Mouse (Mus musculus): ENCODE measurements at regions not wholly inside any gene's neighbourhood (a gene's known extent, or its start where the extent isn't known, plus 50 kb on each side); places are given as distances from the start of the nearest gene placed in this dataset.

DNA sequence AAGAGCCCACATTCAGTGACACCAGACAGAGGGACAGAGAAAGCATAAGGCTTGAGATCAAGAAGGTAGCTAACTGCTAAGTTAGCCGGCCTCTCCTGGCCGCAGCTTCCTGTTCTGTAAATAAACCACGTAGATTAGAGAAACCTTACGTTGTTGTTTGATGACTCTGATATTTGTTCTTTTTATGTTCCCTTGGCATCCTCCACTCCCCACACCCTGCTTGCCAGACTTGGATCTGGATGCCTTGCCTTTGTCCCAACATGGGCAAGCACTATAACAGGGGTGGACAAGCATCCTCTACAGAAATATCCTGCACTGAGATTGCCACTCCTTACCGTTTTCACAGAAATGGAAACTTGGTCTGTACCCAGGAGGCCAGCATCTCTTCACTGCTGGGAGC is 661.4 kb downstream of the Zfp706 start:
- no peak for DNase-seq

DNA sequence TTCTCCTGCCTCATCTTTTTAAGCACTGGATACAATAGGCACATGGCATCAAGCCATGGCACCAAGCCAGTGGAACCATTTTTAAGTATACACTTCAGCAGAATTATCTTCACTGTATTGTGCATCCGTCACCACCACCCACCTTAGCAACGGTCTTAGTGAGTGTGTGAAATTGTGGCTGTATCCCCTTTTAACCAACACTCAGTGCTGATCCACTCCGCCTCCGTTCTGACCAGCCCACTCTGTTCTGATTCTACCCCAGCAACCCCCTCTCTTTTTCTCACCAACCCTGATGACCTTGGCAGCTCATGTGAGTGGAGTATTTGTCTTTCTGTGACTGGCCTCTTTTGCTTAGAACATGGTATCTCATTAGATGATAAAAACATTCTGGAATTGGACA is 662.2 kb downstream of the Zfp706 start:
- no peak for DNase-seq

DNA sequence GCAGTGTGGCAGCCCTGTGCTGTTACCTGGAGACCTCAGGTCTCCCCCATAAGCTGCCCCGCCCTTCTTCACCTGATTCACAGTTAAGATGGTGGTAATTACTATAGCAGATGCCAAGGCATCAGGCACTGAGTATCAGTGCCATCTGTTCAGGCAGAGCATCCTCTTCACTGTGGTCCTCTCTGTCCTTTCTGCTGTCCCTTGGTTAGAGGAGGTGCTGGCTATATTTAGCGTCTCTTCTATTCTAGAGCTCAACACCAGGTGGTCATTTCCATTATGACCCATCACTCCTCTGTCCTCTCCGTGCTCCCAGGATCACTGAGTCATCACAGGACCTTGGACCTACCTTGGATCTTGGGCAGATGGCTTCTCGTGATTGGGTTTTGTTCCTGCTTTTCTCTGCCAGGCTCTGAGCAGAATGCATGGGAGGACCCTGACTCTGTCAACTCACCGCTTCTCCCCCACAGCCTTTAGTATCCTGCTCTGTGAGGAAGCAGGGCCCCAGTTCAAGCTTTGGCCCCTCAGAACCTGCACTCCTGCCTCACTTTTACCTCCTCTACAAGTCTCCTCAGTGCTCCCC is 667.5 kb downstream of the Zfp706 start:
- DNase-seq: peak; percentile 46 to 67

DNA sequence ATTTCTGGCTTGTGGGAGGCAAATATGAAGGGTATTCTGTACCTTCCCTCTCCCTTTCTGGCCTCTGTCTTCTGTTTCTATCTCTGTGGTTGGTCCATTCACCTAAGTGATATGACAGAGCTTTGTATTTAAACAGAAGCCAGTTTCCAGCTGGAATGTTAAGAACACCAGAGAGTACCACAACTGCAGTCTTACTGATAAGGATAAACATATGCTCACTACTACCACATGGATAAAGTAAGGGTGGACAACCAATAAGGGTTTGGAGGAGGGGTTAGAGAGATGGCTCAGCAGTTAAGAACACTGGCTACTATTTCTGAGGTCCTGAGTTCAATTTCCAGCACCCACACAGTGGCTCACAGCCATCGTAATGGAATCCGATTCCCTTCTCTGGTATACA is 668.8 kb downstream of the Zfp706 start:
- no peak for DNase-seq

DNA sequence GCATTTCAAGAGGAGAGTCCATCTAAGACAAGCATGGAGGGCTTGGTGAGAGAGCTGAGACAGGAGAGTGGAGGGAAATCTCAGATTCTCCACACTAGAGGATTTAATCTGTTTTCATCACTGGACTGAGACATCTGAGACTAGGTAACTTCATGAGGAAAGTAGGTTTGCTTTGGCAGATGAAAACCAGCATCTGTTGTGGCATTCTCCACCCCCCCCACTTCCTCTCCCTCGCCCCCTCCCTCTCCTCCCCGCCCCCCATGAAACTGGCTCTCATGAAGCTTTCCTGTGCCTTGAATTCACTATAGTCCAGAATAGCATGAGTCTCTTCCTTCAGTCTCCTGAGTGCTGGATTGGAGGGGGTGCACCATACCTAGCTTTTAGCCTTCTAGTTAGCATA is 670.7 kb downstream of the Zfp706 start:
- DNase-seq: no peak

DNA sequence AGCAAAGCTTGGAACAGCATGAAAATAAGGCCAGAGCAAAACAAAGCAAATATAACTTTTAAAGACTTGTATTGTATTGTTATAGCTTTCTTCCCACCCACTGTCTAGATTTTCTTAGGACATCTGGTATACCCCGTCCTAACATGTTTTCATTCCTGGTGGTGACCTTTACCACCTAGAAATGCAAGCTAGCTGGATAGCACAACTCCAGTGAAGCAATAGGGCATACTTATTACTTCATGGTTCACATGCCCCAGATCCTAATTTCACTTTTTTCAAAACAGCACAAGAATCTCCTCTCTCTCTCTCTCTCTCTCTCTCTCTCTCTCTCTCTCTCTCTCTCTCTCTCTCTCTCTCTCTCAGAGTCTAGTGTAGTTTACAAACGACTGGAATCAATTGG is 672.5 kb downstream of the Zfp706 start:
- no peak for DNase-seq

DNA sequence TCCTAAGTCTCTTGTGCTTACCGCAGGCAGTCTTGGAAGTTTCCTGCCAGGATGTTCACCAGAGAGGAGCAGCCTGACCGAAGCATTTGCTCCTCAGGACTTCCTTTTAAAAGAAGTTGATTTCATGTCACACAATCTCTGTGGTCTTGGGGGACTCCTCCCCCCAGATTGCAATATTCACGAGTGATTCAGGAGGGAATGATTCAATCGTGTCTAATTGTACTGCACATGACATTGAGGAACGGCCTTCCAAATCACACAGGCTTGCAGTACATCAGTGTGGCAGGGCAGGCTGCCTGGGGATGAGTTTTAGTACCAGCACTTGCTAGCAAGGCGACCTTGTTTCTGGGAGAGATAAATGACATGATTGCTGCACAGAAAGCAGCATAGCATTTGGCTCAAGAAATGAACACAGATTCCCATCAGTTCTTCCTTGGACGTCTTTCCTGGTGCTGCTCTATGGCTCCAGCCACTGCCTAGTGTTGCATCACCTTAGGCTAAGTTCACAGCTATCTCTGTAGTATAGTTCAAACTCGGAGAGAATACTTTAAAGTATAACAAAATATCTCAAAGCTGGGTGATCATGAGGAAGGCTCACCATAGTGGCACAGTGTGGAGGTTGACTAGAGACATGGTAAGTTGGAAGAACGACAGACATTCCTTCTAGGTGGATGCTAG is 673.0 kb downstream of the Zfp706 start:
- no peak for DNase-seq

DNA sequence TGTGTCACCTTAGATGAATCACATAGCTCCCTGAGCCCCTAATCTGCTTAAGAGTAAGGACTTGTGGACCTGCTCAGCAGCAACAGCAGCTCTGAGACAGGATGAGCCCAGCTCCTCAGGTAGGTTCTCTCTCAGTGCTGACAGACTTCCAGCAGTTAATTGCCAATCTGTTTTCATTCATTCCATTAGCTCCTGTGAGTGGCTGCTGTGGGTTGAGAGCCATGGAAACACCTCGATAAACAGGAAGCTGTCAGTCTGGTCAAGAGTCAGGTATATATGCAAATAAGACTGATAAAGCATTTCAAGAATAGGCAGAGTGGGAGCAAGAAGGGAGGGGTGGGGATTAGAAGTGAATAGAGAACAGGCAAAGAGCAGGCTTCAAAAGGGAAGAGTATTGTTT is 673.7 kb downstream of the Zfp706 start:
- DNase-seq: peak in 1 of 2 experiments; percentile 27

DNA sequence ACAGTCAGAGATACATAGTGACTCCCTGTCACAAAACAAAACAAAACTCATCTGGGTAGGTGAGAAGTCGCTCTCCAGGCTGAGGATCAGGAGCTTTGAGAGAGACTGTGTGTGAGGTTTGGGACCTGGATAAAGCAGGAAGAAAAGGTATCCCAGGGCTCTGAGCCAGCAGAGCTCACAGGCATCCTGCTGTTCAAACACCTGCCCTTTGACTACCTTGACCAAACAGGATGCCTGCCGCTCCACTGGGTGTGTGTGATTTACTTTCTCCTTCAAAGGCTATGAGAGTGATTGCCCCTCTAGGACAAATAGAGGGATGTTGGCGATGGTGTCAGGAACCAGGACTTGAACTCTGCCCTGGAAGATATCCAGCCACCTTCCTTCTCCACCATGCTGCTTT is 674.3 kb downstream of the Zfp706 start:
- peak; percentile 63 to 73 for DNase-seq

All from cerebellum, postnatal 36 days (tissue).